In the genomic region with DNA sequence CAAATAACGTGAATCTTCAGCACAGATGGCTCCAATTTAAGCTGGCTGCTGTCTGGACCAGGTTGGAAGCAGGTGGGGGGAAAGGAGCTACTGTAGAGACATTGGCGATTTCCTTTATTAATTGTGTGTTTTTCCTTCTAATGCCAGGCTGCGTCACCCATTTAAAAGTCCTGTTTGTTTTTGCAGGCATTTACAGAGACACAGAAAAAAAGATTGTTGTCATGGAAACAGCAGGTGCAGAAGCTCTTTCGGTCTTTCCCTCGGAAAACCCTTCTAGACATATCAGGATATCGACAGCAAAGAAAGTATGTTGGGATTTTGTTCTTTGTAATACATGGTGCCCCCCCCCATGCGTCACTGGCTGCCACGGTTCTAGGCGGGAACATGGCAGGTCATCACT, we compare ENCODE assay signal across 20 mouse cellular contexts.
DNase-seq lines count a peak whose midpoint lies in the region; ATAC-seq and TF ChIP-seq lines count a peak whose summit lies in the region.
"Had no signal": no experiment of that assay in that cellular context is flagged by ENCODE, and none has a peak within 500 bp of the region (broad histone marks: within the 10 kb centered on the region; RNA-seq: fewer than 3 reads in every experiment).

No protein-coding gene starts in this region.

- no peak for TF ChIP-seq POLR2A in thymus, adult 2 months (IDR thresholded peaks at IDR 0.05; ENCODE audit: control insufficient read depth, extremely low read depth, insufficient read depth, low read length, poor library complexity)

- H3K9me3 ChIP-seq in heart, embryonic 15.5 days (replicated peaks), result no peaks in the 10 kb centered on the region
- H3K9me3 ChIP-seq in midbrain, embryonic 15.5 days, result no peaks in the 10 kb centered on the region
- H3K9me3 ChIP-seq in midbrain, embryonic 13.5 days, result no peaks in the 10 kb centered on the region
- no peaks in the 10 kb centered on the region for H3K9me3 ChIP-seq in hindbrain, postnatal 0 days (ENCODE audit: low read length)
- H3K9me3 ChIP-seq: kidney, embryonic 15.5 days had no signal

- H3K4me3 ChIP-seq in gastrocnemius, adult 2 months, result peak overlapping the region; percentile 41
- no peak overlapping the region for H3K4me3 ChIP-seq in heart, embryonic 15.5 days
- no peak overlapping the region for H3K4me3 ChIP-seq in midbrain, embryonic 15.5 days
- no peak overlapping the region for H3K4me3 ChIP-seq in midbrain, embryonic 13.5 days (replicated peaks)
- no peak overlapping the region for H3K4me3 ChIP-seq in hindbrain, postnatal 0 days (ENCODE audit: low read length)
- H3K4me3 ChIP-seq in thymus, adult 2 months (ENCODE audit: control insufficient read depth, insufficient read depth, low read length), result no peak overlapping the region
- H3K4me3 ChIP-seq: kidney, embryonic 15.5 days; left cerebral cortex, adult 2 months had no signal

- WGBS in heart, embryonic 15.5 days, result 52% methylated on average over 9 of the region's 9 CpGs
- WGBS in midbrain, embryonic 15.5 days, result 48% methylated on average over 9 of the region's 9 CpGs
- 61% methylated on average over 9 of the region's 9 CpGs for WGBS in midbrain, embryonic 13.5 days
- WGBS in hindbrain, postnatal 0 days, result 54% methylated on average over 9 of the region's 9 CpGs
- 88% methylated on average over 9 of the region's 9 CpGs for WGBS in thymus, adult 2 months

- intact Hi-C loops in gastrocnemius, adult 2 months (cut with DNase I), result no loop called here
- intact Hi-C loops in heart, postnatal 14 days (cut with DNase I), result loop anchor here (10.0 kb wide), 1 partner anchor 311 kb away; no protein-coding TSS in a partner anchor

- no peaks in the 10 kb centered on the region for H3K27me3 ChIP-seq in heart, embryonic 15.5 days
- H3K27me3 ChIP-seq in midbrain, embryonic 15.5 days (replicated peaks), result no peaks in the 10 kb centered on the region
- H3K27me3 ChIP-seq in midbrain, embryonic 13.5 days, result no peaks in the 10 kb centered on the region
- no peaks in the 10 kb centered on the region for H3K27me3 ChIP-seq in hindbrain, postnatal 0 days (ENCODE audit: insufficient read depth, low read length)
- no peaks in the 10 kb centered on the region for H3K27me3 ChIP-seq in thymus, adult 2 months (ENCODE audit: control insufficient read depth, insufficient read depth, low read length)
- H3K27me3 ChIP-seq: kidney, embryonic 15.5 days had no signal

- DNase-seq in gastrocnemius, adult 2 months, result no peak
- DNase-seq in gastrocnemius, postnatal 4 days (ENCODE audit: low spot score in 2 of 2), result no peak
- DNase-seq in heart, postnatal 14 days, result no peak
- DNase-seq in hindbrain, postnatal 0 days (ENCODE audit: low spot score), result peak; percentile 59
- no peak for DNase-seq in thymus, adult 2 months
- DNase-seq: B cell, adult 2 months; embryo, embryonic 11 days; kidney, postnatal 4 days; layer of hippocampus, adult 9-11 months; left cerebral cortex, postnatal 4 days; liver; right cerebral cortex, adult 18-20 months; thymus, postnatal 14 days had no signal

- H3K36me3 ChIP-seq in heart, embryonic 15.5 days, result no peaks in the 10 kb centered on the region
- no peaks in the 10 kb centered on the region for H3K36me3 ChIP-seq in midbrain, embryonic 15.5 days (replicated peaks)
- H3K36me3 ChIP-seq in midbrain, embryonic 13.5 days, result no peaks in the 10 kb centered on the region
- H3K36me3 ChIP-seq in hindbrain, postnatal 0 days (ENCODE audit: insufficient read depth, low read length), result no peaks in the 10 kb centered on the region
- H3K36me3 ChIP-seq in thymus, adult 2 months (ENCODE audit: control insufficient read depth, insufficient read depth, low read length), result no peaks in the 10 kb centered on the region
- H3K36me3 ChIP-seq: kidney, embryonic 15.5 days had no signal

- no peak for ATAC-seq in heart, embryonic 15.5 days (replicated peaks; ENCODE audit: insufficient number of reproducible peaks, insufficient read depth, low FRiP score, low read depth)
- peak; percentile 25; the same call in 1 of the 2 replicates for ATAC-seq in midbrain, embryonic 15.5 days (replicated peaks)
- ATAC-seq in midbrain, embryonic 13.5 days, result no peak
- ATAC-seq in hindbrain, postnatal 0 days, result 0 out of 2 replicates have a peak, but pooled peaks have one; percentile 10
- ATAC-seq: intestine, postnatal 0 days; lung, postnatal 0 days had no signal

- H3K4me2 ChIP-seq in heart, embryonic 15.5 days, result peak overlapping the region; percentile 37
- no peak overlapping the region for H3K4me2 ChIP-seq in midbrain, embryonic 15.5 days
- H3K4me2 ChIP-seq in midbrain, embryonic 13.5 days (replicated peaks), result no peak overlapping the region
- H3K4me2 ChIP-seq in hindbrain, postnatal 0 days (ENCODE audit: low read depth, low read length), result no peak overlapping the region
- H3K4me2 ChIP-seq: kidney, embryonic 15.5 days had no signal

- no peak for TF ChIP-seq CTCF in gastrocnemius, adult 2 months (IDR thresholded peaks at IDR 0.05)
- TF ChIP-seq CTCF in hindbrain, postnatal 0 days (IDR thresholded peaks at IDR 0.05; ENCODE audit: low read depth), result no peak
- TF ChIP-seq CTCF in thymus, adult 2 months (IDR thresholded peaks at IDR 0.05; ENCODE audit: borderline replicate concordance, control insufficient read depth, extremely low read depth, insufficient read depth, low read length, poor library complexity), result no peak

- H3K27ac ChIP-seq in gastrocnemius, adult 2 months, result peak overlapping the region; percentile 81
- peak overlapping the region; percentile 85 for H3K27ac ChIP-seq in heart, embryonic 15.5 days
- H3K27ac ChIP-seq in midbrain, embryonic 15.5 days, result peak overlapping the region; percentile 40
- H3K27ac ChIP-seq in midbrain, embryonic 13.5 days, result no peak overlapping the region
- H3K27ac ChIP-seq in hindbrain, postnatal 0 days, result no peak overlapping the region; the same call in 1 of the 2 replicates
- H3K27ac ChIP-seq in thymus, adult 2 months (ENCODE audit: control insufficient read depth, insufficient read depth, low read length), result no peak overlapping the region
- H3K27ac ChIP-seq: kidney, embryonic 15.5 days; left cerebral cortex, adult 2 months had no signal

- H3K4me1 ChIP-seq in heart, embryonic 15.5 days (replicated peaks), result peaks cover 53% of the 10 kb centered on the region
- peaks cover 13% of the 10 kb centered on the region for H3K4me1 ChIP-seq in midbrain, embryonic 15.5 days
- peaks cover 8% of the 10 kb centered on the region for H3K4me1 ChIP-seq in midbrain, embryonic 13.5 days (replicated peaks)
- peaks cover 5% of the 10 kb centered on the region; the same call in 1 of the 2 replicates for H3K4me1 ChIP-seq in hindbrain, postnatal 0 days (ENCODE audit: insufficient read depth, low read length)
- peaks cover 9% of the 10 kb centered on the region for H3K4me1 ChIP-seq in thymus, adult 2 months (replicated peaks; ENCODE audit: control insufficient read depth, insufficient read depth, low read length)

- H3K9ac ChIP-seq in heart, embryonic 15.5 days, result no peak overlapping the region
- no peak overlapping the region for H3K9ac ChIP-seq in midbrain, embryonic 15.5 days
- H3K9ac ChIP-seq in midbrain, embryonic 13.5 days (replicated peaks), result no peak overlapping the region
- no peak overlapping the region for H3K9ac ChIP-seq in hindbrain, postnatal 0 days (replicated peaks; ENCODE audit: low read length)
- H3K9ac ChIP-seq: kidney, embryonic 15.5 days had no signal

Comparison
In these comparisons a context has a peak if more than half of its experiments do, and no peak if none do; other contexts are left out.
1. H3K27ac ChIP-seq: peak in gastrocnemius, adult 2 months (single experiment), heart, embryonic 15.5 days (single experiment) and midbrain, embryonic 15.5 days (single experiment); none in midbrain, embryonic 13.5 days (single experiment), hindbrain, postnatal 0 days (single experiment) and thymus, adult 2 months (single experiment).
2. ATAC-seq: peak in midbrain, embryonic 15.5 days (single experiment) and hindbrain, postnatal 0 days (single experiment); none in heart, embryonic 15.5 days (single experiment) and midbrain, embryonic 13.5 days (single experiment).